Mouse (Mus musculus): Measurements from ENCODE around the gene Olfr1326-ps1. TPM values are rescaled to one million over a fixed set of nuclear protein-coding genes. Genes with fewer than 3 reads are reported as not detected.

Gene Olfr1326-ps1
- not detected in 2 replicates for polyA plus RNA-seq (2016; fragmentation: Nextera tagmentation; extraction: Ambion mirVana)

DNA sequence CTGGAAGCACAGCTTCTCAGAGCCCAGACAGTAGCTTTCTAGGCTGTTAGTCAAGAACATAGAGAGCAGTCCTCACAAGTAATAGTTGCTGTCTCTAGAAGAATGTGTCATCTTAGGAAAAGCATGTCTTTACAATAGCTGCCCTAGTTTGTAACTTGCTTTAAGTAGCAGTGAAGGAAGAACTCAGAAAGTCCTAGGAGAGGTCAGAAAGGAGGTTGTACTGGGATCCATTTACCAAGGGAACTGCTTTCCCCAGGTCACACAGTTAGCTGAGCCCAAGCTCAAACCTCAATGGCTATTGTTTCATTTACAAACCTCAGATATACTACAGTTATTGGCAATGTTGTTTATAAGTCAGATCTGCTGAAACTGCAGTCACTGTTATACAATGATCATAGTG lies at the start of gene Olfr1326-ps1:
Gene Olfr1326-ps1 (minus strand): TSS at position 101 of the 400 bp plus-strand sequence.
- Histone ChIP-seq H3K4me3 (no peak within 1 kb of the TSS), H3K27ac (no peak within 1 kb of the TSS), H3K36me3 (no peaks in the 10 kb centered on the region), H3K4me1 (replicated peaks) (no peaks in the 10 kb centered on the region), H3K9me3 (no peaks in the 10 kb centered on the region), H3K27me3 (ENCODE audit: insufficient read depth, poor library complexity, severe bottlenecking) (no peaks in the 10 kb centered on the region)
- no peak for DNase-seq (ENCODE audit: low spot score)

- no peak for DNase-seq (ENCODE audit: low spot score)
- H3K4me3 ChIP-seq, result no peak within 1 kb of the TSS
- no peaks in the 10 kb centered on the region for H3K36me3 ChIP-seq
- no peaks in the 10 kb centered on the region for H3K27me3 ChIP-seq (ENCODE audit: insufficient read depth, poor library complexity, severe bottlenecking)
- WGBS, result 85% methylated on average over 2 of the region's 2 CpGs
- H3K4me1 ChIP-seq (replicated peaks), result no peaks in the 10 kb centered on the region
- H3K9me3 ChIP-seq, result no peaks in the 10 kb centered on the region
- no peak within 1 kb of the TSS for H3K27ac ChIP-seq
These were observed 17.7 kb upstream of the Olfr1326-ps1 start, which contains the start of gene Olfr1325 for GRCm38 (mm10) chrX:74592379-74592778. TSS of gene Olfr1325 (plus strand) at chrX:74592679.

Other genes starting within 250 kb of the Olfr1326-ps1 start
- 21.2 and 26.6 TPM in 2 replicates for gene Plxna3, start 245.8 kb downstream of the Olfr1326-ps1 start, polyA plus RNA-seq (2016; fragmentation: Nextera tagmentation; extraction: Ambion mirVana)
- gene Lage3, start 221.3 kb downstream of the Olfr1326-ps1 start, polyA plus RNA-seq (2016; fragmentation: Nextera tagmentation; extraction: Ambion mirVana), result 113 and 120 TPM in 2 replicates
- 66.2 and 68.1 TPM in 2 replicates for gene Ubl4a, start 201.7 kb downstream of the Olfr1326-ps1 start, polyA plus RNA-seq (2016; fragmentation: Nextera tagmentation; extraction: Ambion mirVana)
- 9.3 and 10.8 TPM in 2 replicates for gene Slc10a3, start 201.5 kb downstream of the Olfr1326-ps1 start, polyA plus RNA-seq (2016; fragmentation: Nextera tagmentation; extraction: Ambion mirVana)
- gene Fam3a, start 181.6 kb downstream of the Olfr1326-ps1 start, polyA plus RNA-seq (2016; fragmentation: Nextera tagmentation; extraction: Ambion mirVana), result 27.3 and 30.8 TPM in 2 replicates
- gene Ikbkg, start 181.6 kb downstream of the Olfr1326-ps1 start, polyA plus RNA-seq (2016; fragmentation: Nextera tagmentation; extraction: Ambion mirVana), result 17.0 and 20.1 TPM in 2 replicates
- 53.9 and 56.4 TPM in 2 replicates for gene G6pdx, start 145.7 kb downstream of the Olfr1326-ps1 start, polyA plus RNA-seq (2016; fragmentation: Nextera tagmentation; extraction: Ambion mirVana)
- gene Gm6880, start 93.5 kb downstream of the Olfr1326-ps1 start, polyA plus RNA-seq (2016; fragmentation: Nextera tagmentation; extraction: Ambion mirVana), result not detected in 2 replicates
- gene Olfr1325, start 17.8 kb upstream of the Olfr1326-ps1 start, polyA plus RNA-seq (2016; fragmentation: Nextera tagmentation; extraction: Ambion mirVana), result not detected in 2 replicates
- gene Gm5640, start 70.7 kb upstream of the Olfr1326-ps1 start, polyA plus RNA-seq (2016; fragmentation: Nextera tagmentation; extraction: Ambion mirVana), result 0.10 TPM in 1 of 2 replicates, not detected in the other
- gene Gm6890, start 166.0 kb upstream of the Olfr1326-ps1 start, polyA plus RNA-seq (2016; fragmentation: Nextera tagmentation; extraction: Ambion mirVana), result not detected in 2 replicates

Measured in hindbrain, embryonic 10.5 days (tissue).